Mouse (Mus musculus) layer of hippocampus, adult 8-10 months (tissue): ENCODE data around the gene Vmn2r115. TPM values are rescaled to one million over a fixed set of nuclear protein-coding genes. Genes with fewer than 3 reads are reported as not detected.
"Not testable (repeated sequence)": the region's sequence is repeated elsewhere in the genome, so short reads cannot be mapped to it uniquely, and the experiment has no call there.

Experiments used
- DNase-seq, 2 experiments: peaks; one replicate each; pipeline ENCODE4 v3.0.0; 2022; ENCODE audit warnings: low spot score in 2 of 2
- total RNA-seq, 4 experiments: library from RNA; stranded (reverse); gene quantifications; 2 replicates each; pipeline ENCODE4 v1.2.4; 2022

Gene Vmn2r115
- total RNA-seq: not detected

GRCm38 (mm10) chr17:23343441-23343840 lies at the start of gene Vmn2r115:
Gene Vmn2r115, plus strand, starts transcription at chr17:23343741.
- not testable (repeated sequence) for DNase-seq

DNA sequence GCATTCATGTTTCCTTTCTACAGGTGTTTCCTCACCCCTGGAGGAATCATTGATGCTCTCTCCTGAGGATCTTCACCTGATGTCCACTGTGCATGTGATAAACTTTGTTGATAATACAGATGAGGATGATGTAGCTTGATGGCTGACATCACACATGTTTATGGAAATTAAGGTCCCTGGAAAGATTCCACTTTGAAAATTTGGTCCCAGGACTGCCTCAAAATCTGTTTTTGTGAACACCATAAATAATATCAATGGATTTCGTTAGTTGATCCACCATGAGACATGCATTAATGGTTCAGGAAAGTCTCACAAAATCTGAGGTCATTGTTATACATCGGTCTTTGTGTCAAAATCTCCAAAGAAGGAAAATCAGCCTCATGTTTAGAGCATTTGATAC lies 31.1 kb upstream of the Vmn2r115 start, which contains the start of gene Vmn2r114:
Gene Vmn2r114, minus strand, starts transcription at position 101 of the 400 bp plus-strand sequence.
- DNase-seq: not testable (repeated sequence)

DNA sequence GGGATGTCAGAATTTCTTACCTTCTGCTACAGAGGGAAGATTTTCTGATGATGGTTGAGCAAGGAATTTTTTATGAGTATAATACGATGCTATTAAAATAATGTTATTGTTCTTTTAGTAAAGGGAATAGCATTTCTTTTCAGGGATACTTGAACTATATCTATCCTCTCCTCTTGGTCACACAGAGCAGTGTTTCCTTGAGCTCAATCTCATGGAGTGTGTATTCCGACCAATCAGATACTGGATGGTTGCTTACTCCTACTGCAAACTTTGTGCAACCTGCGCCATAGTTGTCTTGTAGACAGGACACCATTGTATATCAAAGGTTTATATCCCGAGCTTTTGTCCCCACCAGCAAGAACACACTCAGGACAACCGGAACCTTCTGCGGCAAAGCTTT lies 12.9 kb upstream of the Vmn2r115 start:
- DNase-seq: no peak

GRCm38 (mm10) chr17:23351644-23352043 lies 8.1 kb downstream of the Vmn2r115 start:
- no peak for DNase-seq

GRCm38 (mm10) chr17:23384304-23384703 lies 40.8 kb downstream of the Vmn2r115 start, which contains the start of gene Vmn2r116:
Gene Vmn2r116, plus strand, starts transcription at chr17:23384604.
- not testable (repeated sequence) for DNase-seq

Other genes with a start within 250 kb of the Vmn2r115 start
- gene Zfp40, start 150.5 kb upstream of the Vmn2r115 start, total RNA-seq: 10 to 100 TPM; 19.5 to 27.8 (median 22.1) TPM
- gene Vmn2r114, start 31.2 kb upstream of the Vmn2r115 start, total RNA-seq: under 1 TPM in 1 of 4 experiments, not detected in 3; 0.07 TPM
- gene Vmn2r116, start 40.9 kb downstream of the Vmn2r115 start, total RNA-seq: not detected
- gene Vmn2r117, start 136.0 kb downstream of the Vmn2r115 start, total RNA-seq: not detected
- gene Zfp213, start 220.5 kb downstream of the Vmn2r115 start, total RNA-seq: 1 to 10 TPM; 6.2 to 8.4 (median 7.1) TPM